Mouse (Mus musculus) left cerebral cortex, adult 2 months (tissue): Measurements from ENCODE around the gene Fbxl18. TPM values are rescaled to one million over a fixed set of nuclear protein-coding genes. Genes with fewer than 3 reads are reported as not detected.

Source experiments
- DNase-seq, 2 experiments: peaks; one replicate each; pipeline ENCODE4 v3.0.0; 2021 to 2022; ENCODE audit warnings: low spot score in 2 of 2, mixed read lengths in 1 of 2; ENCODE audit errors: extremely low spot score in 1 of 2
- H3K27ac ChIP-seq: fragments of 200-600 bp; 2 replicates; pipeline ENCODE4 v1.8.1; 2022
- H3K4me3 ChIP-seq: fragments of 200-600 bp; 2 replicates; pipeline ENCODE4 v1.8.1; 2022
- CTCF ChIP-seq: fragments of 200-600 bp; IDR thresholded peaks from 2 replicates; pipeline ENCODE4 v1.8.1; 2022; ENCODE audit warnings: antibody characterized with exemption, mild to moderate bottlenecking, moderate library complexity
- intact Hi-C: fragments of 180-260 bp; cut with DNase I; formaldehyde crosslinking; loops from one replicate; pipeline ENCODE4 v1.15.1; 2025
- total RNA-seq, 2 experiments: library from RNA; stranded (reverse); gene quantifications; 2 replicates each; pipeline ENCODE4 v1.2.3; 2021

Gene Fbxl18
- total RNA-seq, 2 experiments from 2014 or later, result 31.5 to 33.2 TPM

- peak; percentile 85 for TF ChIP-seq CTCF
- intact Hi-C loops, result loop anchor here (1.0 to 5.0 kb wide), 4 partner anchors 19 to 188 kb away; no protein-coding TSS in a partner anchor
- H3K27ac ChIP-seq, result peak overlapping the region; percentile 69
- H3K4me3 ChIP-seq, result no peak overlapping the region
- peak; percentile 78 to 81 for DNase-seq
Observed at GRCm38 (mm10) chr5:142879318-142880175, 15.7 kb downstream of the Fbxl18 start.

- TF ChIP-seq CTCF, result no peak
- Histone ChIP-seq H3K27ac (peak overlapping the region; percentile 65), H3K4me3 (no peak overlapping the region)
- intact Hi-C loops, result loop anchor here (5.0 kb wide), 1 partner anchor 189 kb away; no protein-coding TSS in a partner anchor
- peak; percentile 47 to 74 for DNase-seq
Observed at GRCm38 (mm10) chr5:142878570-142878969, 16.7 kb downstream of the Fbxl18 start.

- Histone ChIP-seq H3K4me3 (no peak overlapping the region), H3K27ac (peak overlapping the region; percentile 65)
- peak; percentile 97 for TF ChIP-seq CTCF
- intact Hi-C loops, result loop anchor here (1.0 to 5.0 kb wide), 3 partner anchors 59 to 190 kb away; no protein-coding TSS in a partner anchor
- peak; percentile 89 to 94 for DNase-seq
Observed at GRCm38 (mm10) chr5:142877337-142878280, 17.6 kb downstream of the Fbxl18 start.

DNA sequence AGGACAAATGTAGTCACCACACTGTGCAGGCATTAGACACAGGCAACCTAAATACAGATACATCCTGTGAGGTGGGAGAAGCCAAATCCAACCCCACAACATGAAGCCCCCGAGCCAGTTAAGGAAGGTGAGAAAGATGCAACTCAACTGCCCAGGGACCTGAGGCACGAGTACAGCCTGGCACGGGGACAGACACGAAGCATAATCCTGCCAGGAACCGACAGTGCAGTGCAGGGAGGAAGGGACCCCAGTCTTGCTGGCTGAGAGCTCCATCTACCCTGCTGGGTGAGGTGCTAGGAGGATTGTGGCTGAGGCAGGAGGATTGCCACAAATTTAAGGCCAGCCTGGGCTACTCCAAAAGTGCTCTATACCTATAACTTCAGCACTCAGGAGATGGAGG, 18.3 kb downstream of the Fbxl18 start:
- intact Hi-C loops, result loop anchor here (1.0 to 5.0 kb wide), 3 partner anchors 58 to 190 kb away; no protein-coding TSS in a partner anchor
- DNase-seq, result no peak
- H3K27ac ChIP-seq, result 0 out of 2 replicates have a peak overlapping the region, but pooled peaks have one; percentile 13

GRCm38 (mm10) chr5:142875513-142875905, 19.7 kb downstream of the Fbxl18 start:
- Histone ChIP-seq H3K27ac (no peak overlapping the region), H3K4me3 (no peak overlapping the region)
- no peak for DNase-seq
- no peak for TF ChIP-seq CTCF
- intact Hi-C loops, result loop anchor here (5.0 kb wide), 1 partner anchor 192 kb away; no protein-coding TSS in a partner anchor

More for the DNA sequence above, 18.3 kb downstream of the Fbxl18 start:
- no peak overlapping the region for H3K4me3 ChIP-seq
- no peak for TF ChIP-seq CTCF

- no peak; the same call in 1 of the 2 replicates for TF ChIP-seq CTCF
- H3K27ac ChIP-seq, result no peak overlapping the region
Observed at GRCm38 (mm10) chr5:142874791-142875512, 20.3 kb downstream of the Fbxl18 start.

GRCm38 (mm10) chr5:142873718-142874117, 21.5 kb downstream of the Fbxl18 start:
- intact Hi-C loops, result no loop called here
- H3K27ac ChIP-seq, result no peak overlapping the region
- DNase-seq, result no peak
- peak; percentile 36 for TF ChIP-seq CTCF
- H3K4me3 ChIP-seq, result no peak overlapping the region

More at GRCm38 (mm10) chr5:142874791-142875512, 20.3 kb downstream of the Fbxl18 start:
- no peak for DNase-seq
- H3K4me3 ChIP-seq, result no peak overlapping the region
- intact Hi-C loops, result loop anchor here (5.0 kb wide), 1 partner anchor 192 kb away; no protein-coding TSS in a partner anchor

GRCm38 (mm10) chr5:142871765-142872164, 23.5 kb downstream of the Fbxl18 start:
- no peak for TF ChIP-seq CTCF
- Histone ChIP-seq H3K4me3 (no peak overlapping the region), H3K27ac (no peak overlapping the region)
- DNase-seq, result no peak
- intact Hi-C loops, result no loop called here

GRCm38 (mm10) chr5:142869463-142869862, 25.8 kb downstream of the Fbxl18 start:
- no peak for DNase-seq
- no peak overlapping the region for H3K4me3 ChIP-seq
- intact Hi-C loops, result no loop called here
- TF ChIP-seq CTCF, result no peak; the same call in 1 of the 2 replicates
- no peak overlapping the region for H3K27ac ChIP-seq

- TF ChIP-seq CTCF, result no peak
- peak overlapping the region; percentile 70 for H3K27ac ChIP-seq
- peak; percentile 61 to 66 for DNase-seq
- intact Hi-C loops, result no loop called here
- no peak overlapping the region for H3K4me3 ChIP-seq
Observed at GRCm38 (mm10) chr5:142857763-142858229, 37.4 kb downstream of the Fbxl18 start.

DNA sequence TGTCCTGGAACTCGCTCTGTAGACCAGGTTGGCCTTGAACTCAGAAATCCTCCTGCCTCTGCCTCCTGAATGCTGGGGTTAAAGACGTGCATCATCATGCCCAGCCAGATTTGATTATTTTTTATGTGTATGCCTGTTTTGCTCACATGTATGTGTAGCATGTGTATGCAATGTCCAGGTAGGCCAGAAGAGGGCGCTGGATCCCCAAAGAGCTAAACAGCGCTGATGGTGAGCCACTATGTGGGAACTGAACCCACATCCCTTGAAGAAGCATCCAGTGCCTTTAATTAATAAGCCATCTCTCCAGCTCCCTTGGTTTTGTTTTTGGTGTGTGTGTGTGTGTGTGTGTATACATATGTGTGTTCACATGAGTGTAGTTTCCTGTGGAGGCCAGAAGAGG, 38.8 kb downstream of the Fbxl18 start:
- intact Hi-C loops, result no loop called here
- Histone ChIP-seq H3K4me3 (no peak overlapping the region), H3K27ac (no peak overlapping the region)
- peak; percentile 30 for TF ChIP-seq CTCF
- DNase-seq, result no peak
